Mouse (Mus musculus) splenic B cell, adult 2 months (primary cell): ENCODE measurements around the gene Esyt1.

Source experiments
- DNase-seq: peaks from one replicate; pipeline ENCODE4 v3.0.0-alpha.2; 2011; ENCODE audit warnings: low read depth, low spot score
- H3K27me3 ChIP-seq: 2 replicates; pipeline ENCODE4 v1.6.1; 2012; ENCODE audit warnings: mild to moderate bottlenecking, low read length, moderate library complexity, mixed read lengths; ENCODE audit not compliant: control insufficient read depth, poor library complexity, insufficient read depth, severe bottlenecking
- H3K36me3 ChIP-seq: 2 replicates; pipeline ENCODE4 v1.6.1; 2012; ENCODE audit warnings: mild to moderate bottlenecking, low read length, moderate library complexity, mixed read lengths; ENCODE audit not compliant: control insufficient read depth, poor library complexity, insufficient read depth, severe bottlenecking

Gene Esyt1

GRCm38 (mm10) chr10:128504641-128505370, 20.9 kb downstream of the Esyt1 start:
- Histone ChIP-seq H3K27me3 (no peaks in the 10 kb centered on the region), H3K36me3 (peaks cover 2% of the 10 kb centered on the region; the same call in 1 of the 2 replicates)
- peak; percentile 55 for DNase-seq

- no peaks in the 10 kb centered on the region for H3K27me3 ChIP-seq
- DNase-seq: no peak
Observed at GRCm38 (mm10) chr10:128504012-128504411, 21.7 kb downstream of the Esyt1 start.

GRCm38 (mm10) chr10:128503532-128503931, 22.1 kb downstream of the Esyt1 start:
- DNase-seq: no peak
- Histone ChIP-seq H3K27me3 (no peaks in the 10 kb centered on the region), H3K36me3 (no peaks in the 10 kb centered on the region)

More at GRCm38 (mm10) chr10:128504012-128504411, 21.7 kb downstream of the Esyt1 start:
- H3K36me3 ChIP-seq: no peaks in the 10 kb centered on the region

- Histone ChIP-seq H3K36me3 (no peaks in the 10 kb centered on the region), H3K27me3 (no peaks in the 10 kb centered on the region)
- DNase-seq: no peak
Observed at GRCm38 (mm10) chr10:128502341-128502740, 23.3 kb downstream of the Esyt1 start.

GRCm38 (mm10) chr10:128499116-128499671, 26.5 kb downstream of the Esyt1 start:
- H3K27me3 ChIP-seq: no peaks in the 10 kb centered on the region
- H3K36me3 ChIP-seq: no peaks in the 10 kb centered on the region
- no peak for DNase-seq

GRCm38 (mm10) chr10:128498590-128498989, 27.1 kb downstream of the Esyt1 start, which contains the start of gene Myl6b:
Myl6b (minus strand) TSS chr10:128498685.
- Histone ChIP-seq H3K36me3 (no peaks in the 10 kb centered on the region), H3K27me3 (no peaks in the 10 kb centered on the region)
- peak; percentile 98 for DNase-seq

GRCm38 (mm10) chr10:128497134-128497737, 28.4 kb downstream of the Esyt1 start:
- Histone ChIP-seq H3K36me3 (no peaks in the 10 kb centered on the region), H3K27me3 (no peaks in the 10 kb centered on the region)
- DNase-seq: no peak

GRCm38 (mm10) chr10:128496509-128497077, 29.1 kb downstream of the Esyt1 start:
- Histone ChIP-seq H3K36me3 (no peaks in the 10 kb centered on the region), H3K27me3 (no peaks in the 10 kb centered on the region)

GRCm38 (mm10) chr10:128495903-128496302, 29.8 kb downstream of the Esyt1 start:
- no peak for DNase-seq
- no peaks in the 10 kb centered on the region for H3K36me3 ChIP-seq
- no peaks in the 10 kb centered on the region for H3K27me3 ChIP-seq

More at GRCm38 (mm10) chr10:128496509-128497077, 29.1 kb downstream of the Esyt1 start:
- no peak for DNase-seq

- Histone ChIP-seq H3K27me3 (no peaks in the 10 kb centered on the region), H3K36me3 (no peaks in the 10 kb centered on the region)
- DNase-seq: peak; percentile 33
Observed at GRCm38 (mm10) chr10:128495270-128495669, 30.4 kb downstream of the Esyt1 start.

GRCm38 (mm10) chr10:128494667-128495245, 30.9 kb downstream of the Esyt1 start:
- H3K27me3 ChIP-seq: no peaks in the 10 kb centered on the region
- no peaks in the 10 kb centered on the region for H3K36me3 ChIP-seq
- no peak for DNase-seq

- DNase-seq: peak; percentile 98
- Histone ChIP-seq H3K27me3 (no peaks in the 10 kb centered on the region), H3K36me3 (peaks cover 2% of the 10 kb centered on the region)
Observed at GRCm38 (mm10) chr10:128493695-128494666, 31.7 kb downstream of the Esyt1 start, which contains the start of gene Myl6. Myl6 (minus strand) TSS chr10:128494145.

GRCm38 (mm10) chr10:128493319-128493694, 32.4 kb downstream of the Esyt1 start:
- DNase-seq: no peak
- Histone ChIP-seq H3K27me3 (no peaks in the 10 kb centered on the region), H3K36me3 (peaks cover 4% of the 10 kb centered on the region)
